Mouse (Mus musculus) splenic B cell, adult 2 months (primary cell): ENCODE results near the gene Leo1.
"Not testable (repeated sequence)": the region's sequence is repeated elsewhere in the genome, so short reads cannot be mapped to it uniquely, and the experiment has no call there.

ENCODE experiments used
- DNase-seq: peaks from one replicate; pipeline ENCODE4 v3.0.0-alpha.2; 2011; ENCODE audit warnings: low read depth, low spot score
- H3K27me3 ChIP-seq: 2 replicates; pipeline ENCODE4 v1.6.1; 2012; ENCODE audit warnings: mild to moderate bottlenecking, low read length, moderate library complexity, mixed read lengths; ENCODE audit not compliant: control insufficient read depth, poor library complexity, insufficient read depth, severe bottlenecking
- H3K36me3 ChIP-seq: 2 replicates; pipeline ENCODE4 v1.6.1; 2012; ENCODE audit warnings: mild to moderate bottlenecking, low read length, moderate library complexity, mixed read lengths; ENCODE audit not compliant: control insufficient read depth, poor library complexity, insufficient read depth, severe bottlenecking

Leo1 gene

GRCm38 (mm10) chr9:75434872-75435271, 6.5 kb upstream of the Leo1 start:
- H3K27me3 ChIP-seq, result no peaks in the 10 kb centered on the region; the same call in 1 of the 2 replicates
- no peak for DNase-seq
- H3K36me3 ChIP-seq, result no peaks in the 10 kb centered on the region

- no peaks in the 10 kb centered on the region for H3K36me3 ChIP-seq
- no peak for DNase-seq
- no peaks in the 10 kb centered on the region; the same call in 1 of the 2 replicates for H3K27me3 ChIP-seq
These were observed 6.0 kb upstream of the Leo1 start for GRCm38 (mm10) chr9:75435291-75435690.

- peak; percentile 54 for DNase-seq
- Histone ChIP-seq H3K36me3 (no peaks in the 10 kb centered on the region), H3K27me3 (no peaks in the 10 kb centered on the region; the same call in 1 of the 2 replicates)
These were observed 5.4 kb upstream of the Leo1 start for GRCm38 (mm10) chr9:75435918-75436317.

GRCm38 (mm10) chr9:75437653-75438385, 3.5 kb upstream of the Leo1 start:
- no peaks in the 10 kb centered on the region for H3K36me3 ChIP-seq
- no peaks in the 10 kb centered on the region; the same call in 1 of the 2 replicates for H3K27me3 ChIP-seq
- peak; percentile 88 for DNase-seq

- no peak for DNase-seq
- Histone ChIP-seq H3K36me3 (0 out of 2 replicates have a peak, but pooled peaks cover 1% of the 10 kb centered on the region), H3K27me3 (no peaks in the 10 kb centered on the region; the same call in 1 of the 2 replicates)
These were observed 387 bp downstream of the Leo1 start for GRCm38 (mm10) chr9:75441691-75442131.

GRCm38 (mm10) chr9:75444981-75445380, 3.7 kb downstream of the Leo1 start:
- peaks cover 6% of the 10 kb centered on the region for H3K36me3 ChIP-seq
- no peak for DNase-seq
- no peaks in the 10 kb centered on the region for H3K27me3 ChIP-seq

GRCm38 (mm10) chr9:75446574-75446973, 5.2 kb downstream of the Leo1 start:
- H3K27me3 ChIP-seq, H3K36me3 ChIP-seq, DNase-seq: not testable (repeated sequence)

GRCm38 (mm10) chr9:75448021-75448420, 6.7 kb downstream of the Leo1 start:
- no peak for DNase-seq
- H3K27me3 ChIP-seq, result no peaks in the 10 kb centered on the region
- H3K36me3 ChIP-seq, result peaks cover 10% of the 10 kb centered on the region

- no peak for DNase-seq
- Histone ChIP-seq H3K27me3 (no peaks in the 10 kb centered on the region), H3K36me3 (peaks cover 18% of the 10 kb centered on the region)
These were observed 12.7 kb downstream of the Leo1 start for GRCm38 (mm10) chr9:75453994-75454393.

GRCm38 (mm10) chr9:75455684-75456083, 14.4 kb downstream of the Leo1 start:
- Histone ChIP-seq H3K36me3 (peaks cover 20% of the 10 kb centered on the region), H3K27me3 (no peaks in the 10 kb centered on the region)
- no peak for DNase-seq

GRCm38 (mm10) chr9:75463050-75463660, 21.8 kb downstream of the Leo1 start:
- Histone ChIP-seq H3K36me3 (peaks cover 9% of the 10 kb centered on the region), H3K27me3 (no peaks in the 10 kb centered on the region; the same call in 1 of the 2 replicates)
- no peak for DNase-seq

GRCm38 (mm10) chr9:75465856-75466255, 24.5 kb downstream of the Leo1 start:
- Histone ChIP-seq H3K27me3 (no peaks in the 10 kb centered on the region; the same call in 1 of the 2 replicates), H3K36me3 (peaks cover 6% of the 10 kb centered on the region)
- no peak for DNase-seq

GRCm38 (mm10) chr9:75466641-75467040, 25.3 kb downstream of the Leo1 start:
- Histone ChIP-seq H3K36me3 (peaks cover 6% of the 10 kb centered on the region), H3K27me3 (no peaks in the 10 kb centered on the region; the same call in 1 of the 2 replicates)
- peak; percentile 6 for DNase-seq

GRCm38 (mm10) chr9:75467581-75467980, 26.3 kb downstream of the Leo1 start:
- Histone ChIP-seq H3K27me3 (no peaks in the 10 kb centered on the region; the same call in 1 of the 2 replicates), H3K36me3 (peaks cover 6% of the 10 kb centered on the region)
- no peak for DNase-seq

GRCm38 (mm10) chr9:75468297-75468696, 27.0 kb downstream of the Leo1 start:
- no peaks in the 10 kb centered on the region; the same call in 1 of the 2 replicates for H3K27me3 ChIP-seq
- peak; percentile 59 for DNase-seq
- peaks cover 6% of the 10 kb centered on the region for H3K36me3 ChIP-seq
